Mouse (Mus musculus) brain, embryonic 14.5 days (tissue): Measurements from ENCODE around the gene Pip5kl1. TPM values are rescaled to one million over a fixed set of nuclear protein-coding genes. Genes with fewer than 3 reads are reported as not detected.
A peak's percentile ranks its signal among the peaks of the same experiment; 100 is the strongest.

Experiments used
- DNase-seq: peaks from one replicate; pipeline ENCODE4 v3.0.0-alpha.2; 2011; ENCODE audit warnings: low read depth
- CTCF ChIP-seq: fragments of 200-500 bp; IDR thresholded peaks from 2 replicates; pipeline ENCODE4 v1.5.1; 2012; ENCODE audit warnings: inconsistent platforms, mild to moderate bottlenecking, moderate library complexity, borderline replicate concordance; ENCODE audit not compliant: insufficient read depth, insufficient read length; ENCODE audit errors: extremely low read depth
- POLR2A ChIP-seq: fragments of 200-500 bp; IDR thresholded peaks from 2 replicates; pipeline ENCODE4 v1.6.1; 2012; ENCODE audit warnings: mild to moderate bottlenecking, inconsistent platforms, borderline replicate concordance; ENCODE audit not compliant: poor library complexity, insufficient read depth, insufficient read length, severe bottlenecking; ENCODE audit errors: extremely low read depth
- polyA plus RNA-seq: library from polyadenylated mRNA; depleted of rRNA; stranded (reverse); fragments of >200 nt; gene quantifications from 2 replicates; pipeline ENCODE4 v1.2.3, GENCODE M21; 2012; rRNA removed

The Pip5kl1 gene
- polyA plus RNA-seq, 1 experiment = 13.2 TPM

GRCm38 (mm10) chr2:32625212-32625872, 50.7 kb downstream of the Pip5kl1 start:
- peak; percentile 93 for DNase-seq
- TF ChIP-seq POLR2A = peak; percentile 79; the same call in 1 of the 2 replicates
- TF ChIP-seq CTCF = 0 out of 2 replicates have a peak, but pooled peaks have one; percentile 5

- TF ChIP-seq POLR2A = no peak
- no peak for TF ChIP-seq CTCF
- peak; percentile 64 for DNase-seq
Measured at GRCm38 (mm10) chr2:32625873-32626694, 51.5 kb downstream of the Pip5kl1 start.

- no peak for DNase-seq
- TF ChIP-seq CTCF = no peak
- no peak for TF ChIP-seq POLR2A
Measured at GRCm38 (mm10) chr2:32627266-32628043, 52.9 kb downstream of the Pip5kl1 start.

DNA sequence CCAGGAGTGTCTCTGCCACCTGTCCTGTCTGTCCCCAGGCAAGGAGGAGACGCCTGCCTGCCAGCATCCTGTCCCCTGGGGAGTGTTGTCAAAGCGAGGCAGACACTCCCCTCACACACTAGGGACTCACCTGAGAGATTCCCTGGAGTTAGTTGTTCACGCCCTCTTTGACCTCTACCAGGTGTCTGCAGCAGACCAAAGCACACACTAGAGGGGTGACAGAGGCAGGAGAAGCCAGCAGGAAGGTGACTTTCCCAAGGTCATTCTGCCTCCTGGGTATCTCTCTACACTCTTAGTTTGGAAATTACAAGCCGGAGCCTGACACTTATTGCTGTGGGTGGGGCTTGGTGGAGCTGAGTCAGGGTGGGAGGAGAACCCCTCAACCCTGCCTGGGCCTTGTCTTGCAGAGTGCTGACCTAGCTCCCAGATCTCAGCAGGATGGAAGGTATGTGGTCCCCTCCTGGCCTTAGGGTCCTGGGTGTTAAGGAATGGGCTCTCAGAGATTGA, 53.5 kb downstream of the Pip5kl1 start:
- DNase-seq = no peak
- TF ChIP-seq CTCF = no peak
- TF ChIP-seq POLR2A = no peak

GRCm38 (mm10) chr2:32628729-32629128, 54.1 kb downstream of the Pip5kl1 start:
- DNase-seq = peak; percentile 76
- TF ChIP-seq CTCF = no peak
- TF ChIP-seq POLR2A = no peak

- peak; percentile 92 for DNase-seq
- no peak for TF ChIP-seq CTCF
- TF ChIP-seq POLR2A = no peak
Measured at GRCm38 (mm10) chr2:32629276-32629976, 54.8 kb downstream of the Pip5kl1 start.

GRCm38 (mm10) chr2:32630036-32630435, 55.4 kb downstream of the Pip5kl1 start:
- TF ChIP-seq POLR2A = no peak
- no peak for TF ChIP-seq CTCF
- DNase-seq = no peak

GRCm38 (mm10) chr2:32631046-32631445, 56.4 kb downstream of the Pip5kl1 start:
- TF ChIP-seq POLR2A (no peak), CTCF (no peak)
- DNase-seq = no peak

DNA sequence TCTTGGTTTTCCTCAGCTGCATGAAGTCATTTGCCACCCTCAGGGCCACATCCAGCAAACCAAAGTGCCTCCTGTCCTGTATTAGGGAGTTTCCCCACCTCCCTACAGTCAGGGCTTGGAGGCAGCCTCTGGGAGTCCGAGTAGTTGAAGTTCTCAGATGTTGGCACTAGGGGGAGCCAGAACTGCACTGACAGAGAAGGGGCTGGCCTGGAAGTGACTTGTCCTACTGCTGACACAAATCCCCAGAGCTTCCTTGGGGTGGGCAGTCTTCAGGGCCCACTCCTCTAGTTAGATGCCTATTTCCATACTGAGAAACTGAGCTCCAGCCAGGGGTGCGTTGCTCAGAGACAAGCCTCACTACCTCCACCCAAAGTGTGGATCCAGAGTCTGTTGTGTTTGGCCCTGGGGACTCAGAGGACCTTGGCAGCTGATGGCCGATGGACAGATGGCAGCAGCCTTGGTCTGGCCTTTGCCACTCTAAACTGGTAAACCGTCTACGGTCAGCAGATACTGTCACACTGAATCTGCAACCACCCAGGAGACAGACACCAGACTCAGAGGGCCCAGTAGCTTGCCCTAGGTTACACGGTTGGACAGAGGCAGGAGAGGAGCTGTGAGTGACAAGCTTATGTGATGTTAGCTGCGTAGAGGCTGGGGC, 57.3 kb downstream of the Pip5kl1 start:
- DNase-seq = peak; percentile 83
- TF ChIP-seq POLR2A = no peak
- peak; percentile 90 for TF ChIP-seq CTCF

Other genes with a start within 250 kb of the Pip5kl1 start
- 225 and 268 TPM in 2 replicates for gene Ciz1, start 222.5 kb upstream of the Pip5kl1 start, polyA plus RNA-seq
- gene Dnm1, start 221.5 kb upstream of the Pip5kl1 start, polyA plus RNA-seq = 189 and 292 TPM in 2 replicates
- 101 and 114 TPM in 2 replicates for gene 1110008P14Rik, start 192.9 kb upstream of the Pip5kl1 start, polyA plus RNA-seq
- 0.40 and 0.77 TPM in 2 replicates for gene Lcn2, start 186.5 kb upstream of the Pip5kl1 start, polyA plus RNA-seq
- 48.9 and 51.3 TPM in 2 replicates for gene Ptges2, start 178.9 kb upstream of the Pip5kl1 start, polyA plus RNA-seq
- gene Naif1, start 124.3 kb upstream of the Pip5kl1 start, polyA plus RNA-seq = 4.8 and 5.1 TPM in 2 replicates
- 40.2 and 46.1 TPM in 2 replicates for gene Slc25a25, start 123.4 kb upstream of the Pip5kl1 start, polyA plus RNA-seq
- 7.7 and 12.9 TPM in 2 replicates for gene Fam102a, start 39.5 kb upstream of the Pip5kl1 start, polyA plus RNA-seq
- 155 and 212 TPM in 2 replicates for gene Dpm2, start 3.9 kb upstream of the Pip5kl1 start, polyA plus RNA-seq
- 0.26 and 0.33 TPM in 2 replicates for gene 9430097D07Rik, start 887 bp downstream of the Pip5kl1 start, polyA plus RNA-seq
- gene St6galnac4, start 12.3 kb downstream of the Pip5kl1 start, polyA plus RNA-seq = 21.7 and 23.9 TPM in 2 replicates
- gene St6galnac6, start 24.9 kb downstream of the Pip5kl1 start, polyA plus RNA-seq = 16.2 and 22.6 TPM in 2 replicates
- 31.0 and 41.5 TPM in 2 replicates for gene Ak1, start 47.0 kb downstream of the Pip5kl1 start, polyA plus RNA-seq
- 27.1 and 38.0 TPM in 2 replicates for gene Eng, start 71.8 kb downstream of the Pip5kl1 start, polyA plus RNA-seq
- 33.7 and 45.7 TPM in 2 replicates for gene Fpgs, start 129.3 kb downstream of the Pip5kl1 start, polyA plus RNA-seq
- 197 and 278 TPM in 2 replicates for gene Cdk9, start 138.3 kb downstream of the Pip5kl1 start, polyA plus RNA-seq
- gene Sh2d3c, start 146.3 kb downstream of the Pip5kl1 start, polyA plus RNA-seq = 47.8 and 60.6 TPM in 2 replicates
- gene 6330409D20Rik, start 166.2 kb downstream of the Pip5kl1 start, polyA plus RNA-seq = 4.4 and 4.8 TPM in 2 replicates
- 60.6 and 96.6 TPM in 2 replicates for gene Tor2a, start 182.4 kb downstream of the Pip5kl1 start, polyA plus RNA-seq
- gene Ttc16, start 200.8 kb downstream of the Pip5kl1 start, polyA plus RNA-seq = 1.4 and 1.6 TPM in 2 replicates
- gene Ptrh1, start 201.0 kb downstream of the Pip5kl1 start, polyA plus RNA-seq = 7.1 and 8.7 TPM in 2 replicates
- 0.71 and 0.86 TPM in 2 replicates for gene Cfap157, start 209.6 kb downstream of the Pip5kl1 start, polyA plus RNA-seq